Mouse (Mus musculus): ENCODE results near the gene Olfr1458. TPM values are rescaled to one million over a fixed set of nuclear protein-coding genes. Genes with fewer than 3 reads are reported as not detected.

Olfr1458 gene
- polyA plus RNA-seq (2014; fragmentation: Nextera tagmentation; extraction: Ambion mirVana): not detected in 2 replicates

GRCm38 (mm10) chr19:13106675-13107074 lies at the start of gene Olfr1458:
Olfr1458 (minus strand) TSS chr19:13106775.
- no peaks in the 10 kb centered on the region for H3K27me3 ChIP-seq (ENCODE audit: control insufficient read depth, insufficient read depth, low read length)
- DNase-seq (ENCODE audit: low spot score): no peak
- H3K9ac ChIP-seq (replicated peaks; ENCODE audit: low read length): no peak within 1 kb of the TSS
- H3K9me3 ChIP-seq (replicated peaks; ENCODE audit: control insufficient read depth, low read length): no peaks in the 10 kb centered on the region
- H3K27ac ChIP-seq (replicated peaks; ENCODE audit: low read depth, low read length): no peak within 1 kb of the TSS
- no peaks in the 10 kb centered on the region for H3K4me1 ChIP-seq (ENCODE audit: control insufficient read depth, insufficient read depth, low read length)
- no peak within 1 kb of the TSS for H3K4me2 ChIP-seq (ENCODE audit: low read depth, low read length)
- no peaks in the 10 kb centered on the region for H3K36me3 ChIP-seq (replicated peaks; ENCODE audit: control insufficient read depth, insufficient read depth, low read depth, low read length)
- H3K4me3 ChIP-seq (ENCODE audit: low read depth, low read length): no peak within 1 kb of the TSS
- ATAC-seq (replicated peaks; ENCODE audit: insufficient number of reproducible peaks, low FRiP score, low TSS enrichment, low read depth): no peak
- 86% methylated on average over 3 of the region's 3 CpGs for WGBS

- Histone ChIP-seq H3K4me1 (ENCODE audit: control insufficient read depth, insufficient read depth, low read length) (no peaks in the 10 kb centered on the region), H3K4me3 (ENCODE audit: low read depth, low read length) (no peak within 1 kb of the TSS), H3K9me3 (replicated peaks; ENCODE audit: control insufficient read depth, low read length) (no peaks in the 10 kb centered on the region), H3K4me2 (ENCODE audit: low read depth, low read length) (no peak within 1 kb of the TSS), H3K27me3 (ENCODE audit: control insufficient read depth, insufficient read depth, low read length) (no peaks in the 10 kb centered on the region), H3K36me3 (replicated peaks; ENCODE audit: control insufficient read depth, insufficient read depth, low read depth, low read length) (no peaks in the 10 kb centered on the region), H3K9ac (replicated peaks; ENCODE audit: low read length) (no peak within 1 kb of the TSS), H3K27ac (replicated peaks; ENCODE audit: low read depth, low read length) (no peak within 1 kb of the TSS)
- ATAC-seq (replicated peaks; ENCODE audit: insufficient number of reproducible peaks, low FRiP score, low TSS enrichment, low read depth) (no peak), DNase-seq (ENCODE audit: low spot score) (no peak)
- WGBS: 80% methylated on average over 1 of the region's 1 CpGs
These were observed 42.9 kb upstream of the Olfr1458 start, which contains the start of gene Olfr1459 for GRCm38 (mm10) chr19:13149449-13149848. Olfr1459 (minus strand) TSS chr19:13149549.

- 67% methylated on average over 2 of the region's 2 CpGs for WGBS
- H3K27me3 ChIP-seq (ENCODE audit: control insufficient read depth, insufficient read depth, low read length): no peaks in the 10 kb centered on the region
- no peaks in the 10 kb centered on the region for H3K9me3 ChIP-seq (replicated peaks; ENCODE audit: control insufficient read depth, low read length)
- H3K4me3 ChIP-seq (ENCODE audit: low read depth, low read length): no peak within 1 kb of the TSS
- H3K9ac ChIP-seq (replicated peaks; ENCODE audit: low read length): no peak within 1 kb of the TSS
- no peaks in the 10 kb centered on the region for H3K4me1 ChIP-seq (ENCODE audit: control insufficient read depth, insufficient read depth, low read length)
- H3K36me3 ChIP-seq (replicated peaks; ENCODE audit: control insufficient read depth, insufficient read depth, low read depth, low read length): no peaks in the 10 kb centered on the region
- no peak for ATAC-seq (replicated peaks; ENCODE audit: insufficient number of reproducible peaks, low FRiP score, low TSS enrichment, low read depth)
- H3K27ac ChIP-seq (replicated peaks; ENCODE audit: low read depth, low read length): no peak within 1 kb of the TSS
- no peak for DNase-seq (ENCODE audit: low spot score)
- H3K4me2 ChIP-seq (ENCODE audit: low read depth, low read length): no peak within 1 kb of the TSS
These were observed 8.8 kb downstream of the Olfr1458 start, which contains the start of gene Olfr1457 for GRCm38 (mm10) chr19:13097791-13098190. Olfr1457 (minus strand) TSS chr19:13097891.

- WGBS: 80% methylated on average over 1 of the region's 1 CpGs
- Histone ChIP-seq H3K27ac (replicated peaks; ENCODE audit: low read depth, low read length) (no peak overlapping the region), H3K36me3 (replicated peaks; ENCODE audit: control insufficient read depth, insufficient read depth, low read depth, low read length) (no peaks in the 10 kb centered on the region), H3K27me3 (ENCODE audit: control insufficient read depth, insufficient read depth, low read length) (no peaks in the 10 kb centered on the region), H3K9me3 (replicated peaks; ENCODE audit: control insufficient read depth, low read length) (no peaks in the 10 kb centered on the region), H3K9ac (replicated peaks; ENCODE audit: low read length) (no peak overlapping the region), H3K4me3 (ENCODE audit: low read depth, low read length) (no peak overlapping the region), H3K4me1 (ENCODE audit: control insufficient read depth, insufficient read depth, low read length) (no peaks in the 10 kb centered on the region), H3K4me2 (ENCODE audit: low read depth, low read length) (no peak overlapping the region)
- DNase-seq (ENCODE audit: low spot score) (no peak), ATAC-seq (replicated peaks; ENCODE audit: insufficient number of reproducible peaks, low FRiP score, low TSS enrichment, low read depth) (no peak)
These were observed 12.7 kb downstream of the Olfr1458 start for GRCm38 (mm10) chr19:13093908-13094307.

GRCm38 (mm10) chr19:13060310-13060709 lies 46.3 kb downstream of the Olfr1458 start, which contains the start of gene Olfr1454:
Olfr1454 (plus strand) TSS chr19:13060610.
- no peaks in the 10 kb centered on the region for H3K9me3 ChIP-seq (replicated peaks; ENCODE audit: control insufficient read depth, low read length)
- no peak within 1 kb of the TSS for H3K9ac ChIP-seq (replicated peaks; ENCODE audit: low read length)
- WGBS: 70% methylated on average over 2 of the region's 2 CpGs
- no peak within 1 kb of the TSS for H3K4me3 ChIP-seq (ENCODE audit: low read depth, low read length)
- H3K36me3 ChIP-seq (replicated peaks; ENCODE audit: control insufficient read depth, insufficient read depth, low read depth, low read length): no peaks in the 10 kb centered on the region
- H3K4me2 ChIP-seq (ENCODE audit: low read depth, low read length): no peak within 1 kb of the TSS
- H3K4me1 ChIP-seq (ENCODE audit: control insufficient read depth, insufficient read depth, low read length): no peaks in the 10 kb centered on the region
- DNase-seq (ENCODE audit: low spot score) (no peak), ATAC-seq (replicated peaks; ENCODE audit: insufficient number of reproducible peaks, low FRiP score, low TSS enrichment, low read depth) (no peak)
- H3K27ac ChIP-seq (replicated peaks; ENCODE audit: low read depth, low read length): no peak within 1 kb of the TSS
- no peaks in the 10 kb centered on the region for H3K27me3 ChIP-seq (ENCODE audit: control insufficient read depth, insufficient read depth, low read length)

Other genes with a start within 250 kb of the Olfr1458 start
- not detected in 2 replicates for gene Olfr1444, start 249.5 kb downstream of the Olfr1458 start, polyA plus RNA-seq (2014; fragmentation: Nextera tagmentation; extraction: Ambion mirVana)
- not detected in 2 replicates for gene Olfr1445, start 222.9 kb downstream of the Olfr1458 start, polyA plus RNA-seq (2014; fragmentation: Nextera tagmentation; extraction: Ambion mirVana)
- gene Olfr1446, start 213.3 kb downstream of the Olfr1458 start, polyA plus RNA-seq (2014; fragmentation: Nextera tagmentation; extraction: Ambion mirVana): not detected in 2 replicates
- gene Olfr1447, start 203.0 kb downstream of the Olfr1458 start, polyA plus RNA-seq (2014; fragmentation: Nextera tagmentation; extraction: Ambion mirVana): not detected in 2 replicates
- gene Olfr1448, start 182.4 kb downstream of the Olfr1458 start, polyA plus RNA-seq (2014; fragmentation: Nextera tagmentation; extraction: Ambion mirVana): not detected in 2 replicates
- gene Olfr1449, start 175.9 kb downstream of the Olfr1458 start, polyA plus RNA-seq (2014; fragmentation: Nextera tagmentation; extraction: Ambion mirVana): not detected in 2 replicates
- not detected in 2 replicates for gene Olfr1450, start 156.5 kb downstream of the Olfr1458 start, polyA plus RNA-seq (2014; fragmentation: Nextera tagmentation; extraction: Ambion mirVana)
- not detected in 2 replicates for gene Olfr1451, start 111.8 kb downstream of the Olfr1458 start, polyA plus RNA-seq (2014; fragmentation: Nextera tagmentation; extraction: Ambion mirVana)
- gene Olfr1453, start 78.4 kb downstream of the Olfr1458 start, polyA plus RNA-seq (2014; fragmentation: Nextera tagmentation; extraction: Ambion mirVana): not detected in 2 replicates
- gene Olfr1454, start 46.2 kb downstream of the Olfr1458 start, polyA plus RNA-seq (2014; fragmentation: Nextera tagmentation; extraction: Ambion mirVana): not detected in 2 replicates
- gene Olfr1457, start 8.9 kb downstream of the Olfr1458 start, polyA plus RNA-seq (2014; fragmentation: Nextera tagmentation; extraction: Ambion mirVana): not detected in 2 replicates
- not detected in 2 replicates for gene Olfr1459, start 42.8 kb upstream of the Olfr1458 start, polyA plus RNA-seq (2014; fragmentation: Nextera tagmentation; extraction: Ambion mirVana)
- not detected in 2 replicates for gene Olfr1461, start 56.2 kb upstream of the Olfr1458 start, polyA plus RNA-seq (2014; fragmentation: Nextera tagmentation; extraction: Ambion mirVana)
- not detected in 2 replicates for gene Olfr1462, start 79.0 kb upstream of the Olfr1458 start, polyA plus RNA-seq (2014; fragmentation: Nextera tagmentation; extraction: Ambion mirVana)
- gene Olfr1463, start 124.6 kb upstream of the Olfr1458 start, polyA plus RNA-seq (2014; fragmentation: Nextera tagmentation; extraction: Ambion mirVana): not detected in 2 replicates
- not detected in 2 replicates for gene Olfr1465, start 208.8 kb upstream of the Olfr1458 start, polyA plus RNA-seq (2014; fragmentation: Nextera tagmentation; extraction: Ambion mirVana)
- gene Olfr1466, start 232.1 kb upstream of the Olfr1458 start, polyA plus RNA-seq (2014; fragmentation: Nextera tagmentation; extraction: Ambion mirVana): not detected in 2 replicates